Mouse (Mus musculus) megakaryocyte, embryonic 14.5 days (primary cell): ENCODE results near the gene Cct7. TPM values are rescaled to one million over a fixed set of nuclear protein-coding genes. Genes with fewer than 3 reads are reported as not detected.
A peak's percentile ranks its signal among the peaks of the same experiment; 100 is the strongest.

Source experiments
- H3K27me3 ChIP-seq: replicated peaks from 2 replicates; pipeline ENCODE3; 2012; ENCODE audit warnings: inconsistent platforms
- H3K36me3 ChIP-seq: replicated peaks from 2 replicates; pipeline ENCODE3; 2012; ENCODE audit warnings: low read length, inconsistent platforms, mixed read lengths
- H3K4me1 ChIP-seq: 2 replicates; pipeline ENCODE4 v1.6.1; 2012; ENCODE audit warnings: inconsistent platforms
- H3K4me3 ChIP-seq: replicated peaks from 2 replicates; pipeline ENCODE3; 2012; ENCODE audit warnings: moderate library complexity, mild to moderate bottlenecking, inconsistent platforms
- H3K9me3 ChIP-seq: 2 replicates; pipeline ENCODE4 v1.6.1; 2012; ENCODE audit warnings: inconsistent platforms
- FLI1 ChIP-seq: IDR thresholded peaks from 2 replicates; pipeline ENCODE4 v1.6.1; 2012; ENCODE audit warnings: low read length, inconsistent platforms, mixed read lengths
- GATA1 ChIP-seq: IDR thresholded peaks from 3 replicates; pipeline ENCODE4 v1.6.1; 2012; ENCODE audit warnings: mixed read lengths, low read length, inconsistent platforms, borderline replicate concordance
- polyA plus RNA-seq: library from polyadenylated mRNA; stranded (reverse); fragments of >175 nt; gene quantifications from 2 replicates; pipeline ENCODE4 v1.2.3, GENCODE M21; 2012; ENCODE audit warnings: low replicate concordance; ENCODE audit not compliant: insufficient read depth

Cct7 gene
- polyA plus RNA-seq, 1 experiment, result 36.0 TPM

- Histone ChIP-seq H3K4me1 (peaks cover 57% of the 10 kb centered on the region), H3K9me3 (no peaks in the 10 kb centered on the region), H3K4me3 (peak within 1 kb of the TSS; percentile 100), H3K36me3 (peaks cover 31% of the 10 kb centered on the region), H3K27me3 (no peaks in the 10 kb centered on the region)
- TF ChIP-seq FLI1, result no peak; the same call in 1 of the 2 replicates
- no peak for TF ChIP-seq GATA1
These were observed 523 bp downstream of the Cct7 start, which contains the start of gene Pradc1 for GRCm38 (mm10) chr6:85451664-85452410. Gene Pradc1 (minus strand): TSS chr6:85451970.

GRCm38 (mm10) chr6:85452411-85452665, 1.0 kb downstream of the Cct7 start:
- peak overlapping the region; percentile 100 for H3K4me3 ChIP-seq
- peaks cover 30% of the 10 kb centered on the region for H3K36me3 ChIP-seq
- no peaks in the 10 kb centered on the region for H3K27me3 ChIP-seq
- TF ChIP-seq FLI1 (no peak), GATA1 (no peak)
- peaks cover 59% of the 10 kb centered on the region for H3K4me1 ChIP-seq
- no peaks in the 10 kb centered on the region for H3K9me3 ChIP-seq

- Histone ChIP-seq H3K27me3 (no peaks in the 10 kb centered on the region), H3K4me1 (peaks cover 62% of the 10 kb centered on the region), H3K9me3 (no peaks in the 10 kb centered on the region), H3K36me3 (peaks cover 30% of the 10 kb centered on the region), H3K4me3 (peak overlapping the region; percentile 100)
- TF ChIP-seq GATA1 (no peak), FLI1 (no peak)
These were observed 1.5 kb downstream of the Cct7 start for GRCm38 (mm10) chr6:85452816-85453215.

GRCm38 (mm10) chr6:85459621-85460020, 8.3 kb downstream of the Cct7 start:
- Histone ChIP-seq H3K9me3 (no peaks in the 10 kb centered on the region), H3K4me1 (peaks cover 74% of the 10 kb centered on the region), H3K27me3 (no peaks in the 10 kb centered on the region), H3K4me3 (no peak overlapping the region), H3K36me3 (peaks cover 85% of the 10 kb centered on the region)
- TF ChIP-seq GATA1 (no peak), FLI1 (no peak)

- no peaks in the 10 kb centered on the region for H3K27me3 ChIP-seq
- peaks cover 75% of the 10 kb centered on the region for H3K4me1 ChIP-seq
- peaks cover 97% of the 10 kb centered on the region for H3K36me3 ChIP-seq
- TF ChIP-seq GATA1 (no peak), FLI1 (no peak)
- no peak overlapping the region for H3K4me3 ChIP-seq
- H3K9me3 ChIP-seq, result no peaks in the 10 kb centered on the region
These were observed 14.1 kb downstream of the Cct7 start for GRCm38 (mm10) chr6:85465381-85465780.

GRCm38 (mm10) chr6:85469660-85470430, 18.5 kb downstream of the Cct7 start:
- no peak for TF ChIP-seq GATA1
- TF ChIP-seq FLI1, result no peak
- H3K9me3 ChIP-seq, result no peaks in the 10 kb centered on the region
- peaks cover 40% of the 10 kb centered on the region for H3K27me3 ChIP-seq
- no peak overlapping the region for H3K4me3 ChIP-seq
- peaks cover 53% of the 10 kb centered on the region for H3K36me3 ChIP-seq
- peaks cover 67% of the 10 kb centered on the region for H3K4me1 ChIP-seq

GRCm38 (mm10) chr6:85471962-85472361, 20.6 kb downstream of the Cct7 start:
- Histone ChIP-seq H3K4me1 (peaks cover 51% of the 10 kb centered on the region), H3K36me3 (peaks cover 32% of the 10 kb centered on the region), H3K27me3 (peaks cover 56% of the 10 kb centered on the region), H3K4me3 (no peak overlapping the region), H3K9me3 (no peaks in the 10 kb centered on the region)
- TF ChIP-seq FLI1, result no peak
- TF ChIP-seq GATA1, result no peak

- TF ChIP-seq FLI1 (no peak), GATA1 (no peak)
- peaks cover 26% of the 10 kb centered on the region for H3K36me3 ChIP-seq
- no peaks in the 10 kb centered on the region for H3K9me3 ChIP-seq
- peaks cover 59% of the 10 kb centered on the region for H3K27me3 ChIP-seq
- H3K4me3 ChIP-seq, result no peak overlapping the region
- peaks cover 48% of the 10 kb centered on the region for H3K4me1 ChIP-seq
These were observed 21.2 kb downstream of the Cct7 start for GRCm38 (mm10) chr6:85472542-85472941.

- TF ChIP-seq GATA1 (no peak), FLI1 (no peak)
- peaks cover 87% of the 10 kb centered on the region for H3K27me3 ChIP-seq
These were observed 24.3 kb downstream of the Cct7 start for GRCm38 (mm10) chr6:85475581-85475980.

GRCm38 (mm10) chr6:85477366-85477917, 26.1 kb downstream of the Cct7 start:
- no peak for TF ChIP-seq GATA1
- TF ChIP-seq FLI1, result no peak
- peaks cover 20% of the 10 kb centered on the region for H3K4me1 ChIP-seq
- peaks cover 89% of the 10 kb centered on the region for H3K27me3 ChIP-seq

More at GRCm38 (mm10) chr6:85475581-85475980, 24.3 kb downstream of the Cct7 start:
- peaks cover 29% of the 10 kb centered on the region for H3K4me1 ChIP-seq
- no peaks in the 10 kb centered on the region for H3K9me3 ChIP-seq
- no peak overlapping the region for H3K4me3 ChIP-seq
- H3K36me3 ChIP-seq, result no peaks in the 10 kb centered on the region

More at GRCm38 (mm10) chr6:85477366-85477917, 26.1 kb downstream of the Cct7 start:
- H3K36me3 ChIP-seq, result no peaks in the 10 kb centered on the region
- H3K4me3 ChIP-seq, result no peak overlapping the region
- peaks cover 14% of the 10 kb centered on the region for H3K9me3 ChIP-seq
